Mouse (Mus musculus) embryonic facial prominence, embryonic 15.5 days (tissue): ENCODE data around the gene Ccn6. TPM values are rescaled to one million over a fixed set of nuclear protein-coding genes. Genes with fewer than 3 reads are reported as not detected.
A peak's percentile ranks its signal among the peaks of the same experiment; 100 is the strongest.

ENCODE experiments used
- ATAC-seq: fragments of 200-750 bp; cut with Nextera tagmentation; 2 replicates; pipeline ENCODE4 v1.8.0; 2017; ENCODE audit warnings: low read depth, moderate TSS enrichment; ENCODE audit not compliant: insufficient number of reproducible peaks, low FRiP score, low TSS enrichment
- H3K27ac ChIP-seq: fragments of 300-500 bp; sonication (generic); replicated peaks from 2 replicates; pipeline ENCODE4 v1.5.1; 2015; ENCODE audit warnings: mild to moderate bottlenecking, inconsistent platforms
- H3K27me3 ChIP-seq: fragments of 300-500 bp; sonication (generic); 2 replicates; pipeline ENCODE4 v1.6.1; 2015; ENCODE audit warnings: inconsistent platforms
- H3K36me3 ChIP-seq: fragments of 300-500 bp; sonication (generic); 2 replicates; pipeline ENCODE4 v1.6.1; 2015; ENCODE audit warnings: mild to moderate bottlenecking, inconsistent platforms
- H3K4me1 ChIP-seq: fragments of 300-500 bp; sonication (generic); 2 replicates; pipeline ENCODE4 v1.6.1; 2015; ENCODE audit warnings: inconsistent platforms
- H3K4me2 ChIP-seq: fragments of 300-500 bp; sonication (generic); replicated peaks from 2 replicates; pipeline ENCODE4 v1.6.1; 2015; ENCODE audit warnings: mild to moderate bottlenecking, inconsistent platforms
- H3K4me3 ChIP-seq: fragments of 300-500 bp; sonication (generic); replicated peaks from 2 replicates; pipeline ENCODE4 v1.5.1; 2015; ENCODE audit warnings: mild to moderate bottlenecking, inconsistent platforms
- H3K9ac ChIP-seq: fragments of 300-500 bp; sonication (generic); 2 replicates; pipeline ENCODE4 v1.6.1; 2015; ENCODE audit warnings: inconsistent platforms
- H3K9me3 ChIP-seq: fragments of 300-500 bp; sonication (generic); replicated peaks from 2 replicates; pipeline ENCODE4 v1.6.1; 2016; ENCODE audit warnings: inconsistent platforms
- WGBS: fragments of 180-500 bp; shearing (Covaris S2); methylation state at CpG from one replicate; pipeline ENCODE4 v1.1.7; 2015; 5-methylcytosine and 5-hydroxymethylcytosine counted together
- polyA plus RNA-seq: library from polyadenylated mRNA; unstranded; fragments of >200 nt; fragmentation: Nextera tagmentation; extraction: Ambion mirVana; gene quantifications from 2 replicates; pipeline ENCODE4 v1.2.1, GENCODE M21; 2015

Gene Ccn6
- polyA plus RNA-seq, 1 experiment from 2014 or later = 0.61 TPM

DNA sequence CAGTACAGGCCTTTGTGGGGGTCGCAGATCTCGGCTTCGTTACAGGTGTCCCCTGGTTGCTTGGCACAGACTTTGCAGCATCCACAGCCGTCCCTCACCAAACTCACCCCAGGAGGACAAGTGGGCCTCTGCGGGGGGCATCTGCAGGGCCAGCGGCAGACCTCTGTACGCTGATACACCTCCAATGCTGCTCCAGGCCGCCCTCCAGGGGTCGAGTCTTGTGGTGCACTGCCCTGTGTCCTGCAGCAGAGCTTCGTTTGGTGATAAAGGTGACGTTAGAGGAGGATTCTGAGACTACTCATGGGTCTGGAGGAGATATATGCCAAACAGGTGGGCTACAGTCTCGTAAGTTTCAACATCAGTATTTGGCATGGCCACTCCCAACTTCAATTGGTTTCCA lies 5.3 kb downstream of the Ccn6 start:
- no peaks in the 10 kb centered on the region for H3K9me3 ChIP-seq
- 59% methylated on average over 12 of the region's 12 CpGs for WGBS
- ATAC-seq = no peak
- H3K4me2 ChIP-seq = no peak overlapping the region
- no peaks in the 10 kb centered on the region for H3K27me3 ChIP-seq
- no peaks in the 10 kb centered on the region for H3K36me3 ChIP-seq
- H3K4me3 ChIP-seq = no peak overlapping the region
- no peak overlapping the region for H3K27ac ChIP-seq
- peaks cover 7% of the 10 kb centered on the region; the same call in 1 of the 2 replicates for H3K4me1 ChIP-seq
- H3K9ac ChIP-seq = no peak overlapping the region

GRCm38 (mm10) chr10:39157321-39157720 lies 6.3 kb downstream of the Ccn6 start:
- ATAC-seq = no peak
- no peak overlapping the region for H3K27ac ChIP-seq
- 81% methylated on average over 1 of the region's 1 CpGs for WGBS
- no peaks in the 10 kb centered on the region for H3K4me1 ChIP-seq
- no peak overlapping the region for H3K4me2 ChIP-seq
- no peaks in the 10 kb centered on the region for H3K9me3 ChIP-seq
- H3K36me3 ChIP-seq = no peaks in the 10 kb centered on the region
- no peak overlapping the region for H3K4me3 ChIP-seq
- H3K9ac ChIP-seq = no peak overlapping the region
- no peaks in the 10 kb centered on the region for H3K27me3 ChIP-seq

GRCm38 (mm10) chr10:39156719-39157118 lies 6.9 kb downstream of the Ccn6 start:
- Histone ChIP-seq H3K9ac (no peak overlapping the region), H3K36me3 (no peaks in the 10 kb centered on the region), H3K4me1 (no peaks in the 10 kb centered on the region), H3K9me3 (no peaks in the 10 kb centered on the region), H3K4me2 (no peak overlapping the region), H3K4me3 (no peak overlapping the region), H3K27me3 (no peaks in the 10 kb centered on the region), H3K27ac (no peak overlapping the region)
- ATAC-seq = no peak
- 70% methylated on average over 5 of the region's 5 CpGs for WGBS

DNA sequence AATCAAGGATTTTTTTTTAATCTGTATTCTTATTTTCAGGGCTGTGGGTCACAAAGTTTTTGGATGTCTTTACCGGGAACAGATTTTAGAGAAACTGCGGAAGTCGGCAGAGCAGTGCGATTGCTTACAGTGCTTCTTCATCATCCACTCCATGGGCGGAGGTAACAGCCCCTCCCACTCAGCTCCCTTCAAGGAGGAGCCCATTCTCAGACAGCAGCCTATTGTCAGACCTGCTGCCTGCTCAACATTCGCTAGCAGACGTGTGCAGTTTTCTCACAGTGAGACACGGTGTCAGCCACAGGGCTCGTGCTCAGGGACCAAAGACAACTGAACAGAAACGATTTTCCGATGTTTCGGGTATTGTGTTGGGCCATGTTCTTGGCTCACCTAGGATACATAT lies 21.4 kb downstream of the Ccn6 start:
- no peaks in the 10 kb centered on the region for H3K9me3 ChIP-seq
- H3K4me1 ChIP-seq = no peaks in the 10 kb centered on the region
- H3K27me3 ChIP-seq = no peaks in the 10 kb centered on the region
- no peak overlapping the region for H3K4me3 ChIP-seq
- H3K27ac ChIP-seq = no peak overlapping the region
- H3K9ac ChIP-seq = no peak overlapping the region
- no peak for ATAC-seq
- no peak overlapping the region for H3K4me2 ChIP-seq
- WGBS = 88% methylated on average over 12 of the region's 12 CpGs
- peaks cover 51% of the 10 kb centered on the region for H3K36me3 ChIP-seq

- Histone ChIP-seq H3K4me3 (no peak overlapping the region), H3K27me3 (no peaks in the 10 kb centered on the region), H3K4me1 (no peaks in the 10 kb centered on the region), H3K4me2 (no peak overlapping the region), H3K36me3 (peaks cover 45% of the 10 kb centered on the region), H3K9me3 (no peaks in the 10 kb centered on the region), H3K27ac (no peak overlapping the region), H3K9ac (no peak overlapping the region)
- WGBS = 94% methylated on average over 2 of the region's 2 CpGs
- ATAC-seq = no peak
Measured at GRCm38 (mm10) chr10:39141401-39141800, 22.2 kb downstream of the Ccn6 start.

- no peaks in the 10 kb centered on the region for H3K4me1 ChIP-seq
- H3K36me3 ChIP-seq = peaks cover 40% of the 10 kb centered on the region
- no peak for ATAC-seq
- 89% methylated on average over 14 of the region's 14 CpGs for WGBS
- H3K27me3 ChIP-seq = no peaks in the 10 kb centered on the region
- no peaks in the 10 kb centered on the region for H3K9me3 ChIP-seq
- no peak overlapping the region for H3K9ac ChIP-seq
- H3K27ac ChIP-seq = no peak overlapping the region
- no peak overlapping the region for H3K4me3 ChIP-seq
- no peak overlapping the region for H3K4me2 ChIP-seq
Measured at GRCm38 (mm10) chr10:39140843-39141242, 22.8 kb downstream of the Ccn6 start.

DNA sequence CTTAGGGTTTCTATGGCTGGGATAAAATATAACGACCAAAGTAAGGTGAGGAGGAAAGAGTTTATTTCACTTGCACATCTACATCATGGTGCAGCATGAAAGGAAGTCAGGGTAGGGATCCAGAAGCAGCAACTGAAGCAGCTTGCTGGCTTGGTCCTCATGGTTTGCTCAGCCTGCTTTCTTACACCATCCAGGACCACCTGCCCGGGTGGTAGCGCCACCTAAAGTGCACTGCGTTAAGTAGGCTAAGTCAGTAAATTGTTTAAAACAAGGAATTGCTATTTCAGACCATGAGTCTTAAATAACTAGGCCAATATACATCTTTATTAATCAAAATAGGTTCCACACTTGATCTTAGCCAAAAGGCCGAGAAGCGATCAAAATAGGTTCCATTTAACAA lies 24.8 kb downstream of the Ccn6 start:
- H3K4me3 ChIP-seq = no peak overlapping the region
- H3K27me3 ChIP-seq = no peaks in the 10 kb centered on the region
- peaks cover 6% of the 10 kb centered on the region for H3K4me1 ChIP-seq
- no peak overlapping the region for H3K9ac ChIP-seq
- H3K9me3 ChIP-seq = no peaks in the 10 kb centered on the region
- 85% methylated on average over 6 of the region's 6 CpGs for WGBS
- no peak for ATAC-seq
- H3K4me2 ChIP-seq = no peak overlapping the region
- no peak overlapping the region for H3K27ac ChIP-seq
- H3K36me3 ChIP-seq = peaks cover 30% of the 10 kb centered on the region

DNA sequence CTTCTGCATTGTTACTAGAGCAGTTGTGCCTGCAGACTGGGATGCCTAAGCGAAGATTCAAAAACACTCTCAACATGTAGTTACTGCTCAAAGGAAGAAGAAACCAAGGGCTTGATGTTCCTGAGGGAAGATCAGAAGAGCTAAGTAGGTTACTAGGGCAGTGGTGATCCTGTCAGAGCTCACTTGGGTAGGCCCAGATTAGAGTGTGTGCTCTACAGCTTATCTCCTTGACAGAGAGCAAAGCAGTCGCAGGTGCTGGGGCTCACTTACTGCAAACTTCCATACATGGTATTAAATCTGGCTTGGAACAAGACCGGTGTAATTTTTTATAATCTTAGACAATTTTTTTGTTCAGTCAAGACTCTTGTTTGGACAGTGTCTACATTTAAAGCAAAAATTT lies 25.8 kb downstream of the Ccn6 start:
- Histone ChIP-seq H3K36me3 (peaks cover 27% of the 10 kb centered on the region), H3K27me3 (no peaks in the 10 kb centered on the region), H3K4me1 (peaks cover 6% of the 10 kb centered on the region), H3K9ac (no peak overlapping the region), H3K27ac (no peak overlapping the region), H3K4me2 (no peak overlapping the region), H3K9me3 (no peaks in the 10 kb centered on the region), H3K4me3 (no peak overlapping the region)
- ATAC-seq = no peak
- 92% methylated on average over 3 of the region's 3 CpGs for WGBS

DNA sequence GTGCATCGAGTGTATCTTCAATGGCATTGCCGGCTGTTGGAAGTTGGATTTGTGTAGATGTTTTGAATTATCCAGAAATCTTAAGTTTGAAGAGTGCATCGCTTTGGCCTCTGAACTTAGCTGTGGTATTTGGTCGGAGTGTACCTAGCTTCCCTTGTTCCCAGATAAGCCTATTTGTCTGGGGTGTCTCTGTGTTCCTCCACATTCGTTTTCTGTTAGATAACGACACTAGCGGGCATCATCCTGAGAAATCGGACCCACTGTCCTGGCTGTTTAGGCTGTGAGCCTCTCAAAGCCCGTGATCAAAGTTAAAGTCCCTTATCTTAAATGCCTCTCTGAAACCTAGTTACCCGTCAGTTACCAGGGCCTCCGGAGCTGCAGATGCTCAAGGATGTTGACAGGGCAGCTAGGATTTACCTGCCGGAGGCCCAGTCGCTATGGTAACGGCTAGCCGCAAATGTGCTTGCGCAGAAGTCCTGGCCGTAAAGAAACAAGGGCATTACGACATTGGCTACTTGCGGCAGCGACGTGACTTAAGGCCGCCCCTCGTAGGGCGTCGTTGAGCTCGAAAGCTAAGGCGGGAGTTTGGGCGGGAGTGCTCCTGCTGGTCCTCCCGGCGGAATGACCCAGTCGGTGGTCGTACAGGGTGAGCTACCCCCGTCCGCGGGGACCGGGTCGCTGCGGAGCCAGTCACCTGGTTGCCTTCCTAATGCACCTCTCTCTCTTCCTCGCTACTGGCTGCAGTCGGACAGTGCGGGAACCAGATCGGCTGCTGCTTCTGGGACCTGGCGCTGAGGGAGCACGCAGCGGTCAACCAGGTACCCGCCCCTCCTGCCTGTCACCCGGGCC lies 29.9 kb downstream of the Ccn6 start, which contains the start of the genes Fam229b and Tube1:
Fam229b (minus strand) TSS at position 453 of the 849 bp plus-strand sequence.
Tube1 (plus strand) TSS at position 515 of the 849 bp plus-strand sequence.
- Histone ChIP-seq H3K4me2 (peak within 1 kb of the TSS; percentile 77), H3K4me3 (peak within 1 kb of the TSS; percentile 72), H3K36me3 (peaks cover 13% of the 10 kb centered on the region), H3K9me3 (no peaks in the 10 kb centered on the region), H3K4me1 (peaks cover 6% of the 10 kb centered on the region), H3K27me3 (no peaks in the 10 kb centered on the region), H3K27ac (0 out of 2 replicates have a peak within 1 kb of the TSS, but pooled peaks have one; percentile 48), H3K9ac (peak within 1 kb of the TSS; percentile 53)
- 3% methylated on average over 47 of the region's 47 CpGs for WGBS
- peak; percentile 88 for ATAC-seq

- no peak overlapping the region for H3K4me2 ChIP-seq
- 29% methylated on average over 4 of the region's 4 CpGs for WGBS
- H3K9me3 ChIP-seq = no peaks in the 10 kb centered on the region
- no peak for ATAC-seq
- H3K4me1 ChIP-seq = no peaks in the 10 kb centered on the region
- no peak overlapping the region for H3K4me3 ChIP-seq
- H3K27ac ChIP-seq = no peak overlapping the region
- H3K36me3 ChIP-seq = no peaks in the 10 kb centered on the region
- H3K27me3 ChIP-seq = no peaks in the 10 kb centered on the region
- H3K9ac ChIP-seq = no peak overlapping the region
Measured at GRCm38 (mm10) chr10:39121412-39121811, 42.2 kb downstream of the Ccn6 start.

- no peak overlapping the region for H3K4me3 ChIP-seq
- no peak overlapping the region for H3K9ac ChIP-seq
- H3K27me3 ChIP-seq = no peaks in the 10 kb centered on the region
- WGBS = 64% methylated on average over 4 of the region's 4 CpGs
- H3K4me1 ChIP-seq = no peaks in the 10 kb centered on the region
- H3K27ac ChIP-seq = no peak overlapping the region
- no peaks in the 10 kb centered on the region for H3K9me3 ChIP-seq
- no peak for ATAC-seq
- H3K36me3 ChIP-seq = peaks cover 49% of the 10 kb centered on the region
- no peak overlapping the region for H3K4me2 ChIP-seq
Measured at GRCm38 (mm10) chr10:39109489-39109874, 54.1 kb downstream of the Ccn6 start.
